Mouse (Mus musculus) embryonic facial prominence, embryonic 10.5 days (tissue): Measurements from ENCODE around the gene Lgsn. TPM values are rescaled to one million over a fixed set of nuclear protein-coding genes. Genes with fewer than 3 reads are reported as not detected.
A peak's percentile ranks its signal among the peaks of the same experiment; 100 is the strongest.

ENCODE experiments used
- DNase-seq: peaks from one replicate; pipeline ENCODE4 v3.0.0-alpha.2; 2017; ENCODE audit warnings: low spot score
- H3K27ac ChIP-seq: fragments of 300-500 bp; sonication (generic); replicated peaks from 2 replicates; pipeline ENCODE4 v1.5.1; 2016; ENCODE audit warnings: mild to moderate bottlenecking
- H3K27me3 ChIP-seq: fragments of 300-500 bp; sonication (generic); replicated peaks from 2 replicates; pipeline ENCODE4 v1.6.1; 2016; ENCODE audit warnings: low read depth, mild to moderate bottlenecking; ENCODE audit not compliant: poor library complexity, severe bottlenecking
- H3K36me3 ChIP-seq: fragments of 300-500 bp; sonication (generic); replicated peaks from 2 replicates; pipeline ENCODE4 v1.6.1; 2016; ENCODE audit warnings: mild to moderate bottlenecking, moderate library complexity
- H3K4me1 ChIP-seq: fragments of 300-500 bp; sonication (generic); 2 replicates; pipeline ENCODE4 v1.6.1; 2016
- H3K4me3 ChIP-seq: fragments of 300-500 bp; sonication (generic); 2 replicates; pipeline ENCODE4 v1.5.1; 2016; ENCODE audit warnings: mild to moderate bottlenecking, moderate library complexity
- H3K9me3 ChIP-seq: fragments of 300-500 bp; sonication (generic); 2 replicates; pipeline ENCODE4 v1.6.1; 2016; ENCODE audit warnings: mild to moderate bottlenecking
- WGBS: fragments of 180-500 bp; shearing (Covaris S2); methylation state at CpG from one replicate; pipeline ENCODE4 v1.1.7; 2016; 5-methylcytosine and 5-hydroxymethylcytosine counted together
- polyA plus RNA-seq: library from polyadenylated mRNA; unstranded; fragments of >200 nt; fragmentation: Nextera tagmentation; extraction: Ambion mirVana; gene quantifications from 2 replicates; pipeline ENCODE4 v1.2.1, GENCODE M21; 2016

Lgsn gene
- polyA plus RNA-seq, 1 experiment from 2014 or later, result not detected

DNA sequence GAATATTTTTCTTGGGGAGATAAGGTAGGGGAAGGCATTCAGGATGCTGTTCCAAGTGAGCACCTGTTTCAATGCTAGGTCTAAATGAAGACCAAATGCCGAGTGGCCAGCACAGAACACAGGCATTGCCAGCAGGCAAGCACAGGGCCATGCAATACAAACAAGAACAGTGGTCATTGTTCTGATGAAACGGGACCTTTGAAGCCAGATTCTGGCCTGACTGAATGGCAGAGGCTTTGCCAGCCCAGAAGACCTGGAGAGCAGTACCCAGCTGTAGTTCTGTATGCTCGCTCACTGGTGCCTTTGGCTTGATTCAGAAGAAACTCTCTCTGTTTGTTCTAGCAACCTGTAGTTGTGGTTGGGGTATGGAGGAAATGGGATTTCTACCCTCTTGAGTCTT lies 800 bp upstream of the Lgsn start:
- Histone ChIP-seq H3K4me3 (no peak overlapping the region), H3K36me3 (no peaks in the 10 kb centered on the region), H3K27me3 (no peaks in the 10 kb centered on the region), H3K9me3 (no peaks in the 10 kb centered on the region), H3K4me1 (no peaks in the 10 kb centered on the region), H3K27ac (no peak overlapping the region)
- no peak for DNase-seq
- WGBS, result 71% methylated on average over 3 of the region's 3 CpGs

GRCm38 (mm10) chr1:31178264-31178663 lies 2.1 kb downstream of the Lgsn start:
- H3K27me3 ChIP-seq, result no peaks in the 10 kb centered on the region
- no peaks in the 10 kb centered on the region for H3K9me3 ChIP-seq
- H3K4me3 ChIP-seq, result no peak overlapping the region
- no peak for DNase-seq
- no peaks in the 10 kb centered on the region for H3K4me1 ChIP-seq
- 39% methylated on average over 1 of the region's 1 CpGs for WGBS
- no peak overlapping the region for H3K27ac ChIP-seq
- H3K36me3 ChIP-seq, result no peaks in the 10 kb centered on the region

DNA sequence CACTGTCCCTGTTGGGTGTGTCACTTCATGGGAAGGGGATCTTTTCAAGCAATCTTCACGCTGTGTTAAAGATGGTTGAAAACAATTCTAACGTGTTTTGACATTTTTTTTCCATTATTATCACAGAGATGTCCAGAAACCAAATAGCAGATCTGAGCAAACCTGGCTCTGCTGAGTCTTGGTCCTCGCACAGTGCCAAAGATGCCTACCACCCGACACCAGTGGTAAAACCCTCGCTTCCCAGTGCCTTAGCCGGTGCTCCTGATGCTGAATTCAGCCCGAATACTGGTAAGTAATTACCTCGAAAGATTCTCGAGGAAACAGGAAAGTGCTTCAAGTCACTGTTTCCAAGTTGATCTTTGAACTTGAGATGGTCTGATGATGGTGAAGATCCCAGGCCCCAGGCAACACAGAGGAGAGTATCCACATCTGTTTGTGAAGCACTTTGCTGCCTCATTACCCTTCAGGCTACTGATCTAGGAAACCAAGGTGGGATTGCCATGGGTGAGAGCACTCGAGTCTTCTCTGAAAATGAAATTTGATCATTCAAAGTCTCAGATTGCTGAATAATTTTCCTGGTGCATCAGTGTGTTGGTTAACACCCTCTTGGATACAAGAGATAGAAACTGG lies 14.2 kb downstream of the Lgsn start:
- Histone ChIP-seq H3K9me3 (no peaks in the 10 kb centered on the region), H3K27me3 (no peaks in the 10 kb centered on the region), H3K36me3 (no peaks in the 10 kb centered on the region), H3K4me3 (no peak overlapping the region), H3K27ac (no peak overlapping the region), H3K4me1 (no peaks in the 10 kb centered on the region)
- DNase-seq, result no peak
- WGBS, result 76% methylated on average over 10 of the region's 10 CpGs

- no peaks in the 10 kb centered on the region for H3K9me3 ChIP-seq
- H3K27ac ChIP-seq, result no peak overlapping the region
- 89% methylated on average over 1 of the region's 1 CpGs for WGBS
- H3K4me3 ChIP-seq, result no peak overlapping the region
- H3K36me3 ChIP-seq, result no peaks in the 10 kb centered on the region
- no peaks in the 10 kb centered on the region for H3K27me3 ChIP-seq
- no peak for DNase-seq
- H3K4me1 ChIP-seq, result no peaks in the 10 kb centered on the region
Observed at GRCm38 (mm10) chr1:31195633-31196032, 19.4 kb downstream of the Lgsn start.

GRCm38 (mm10) chr1:31196959-31197358 lies 20.8 kb downstream of the Lgsn start:
- H3K27me3 ChIP-seq, result no peaks in the 10 kb centered on the region
- WGBS, result 91% methylated on average over 3 of the region's 3 CpGs
- H3K9me3 ChIP-seq, result no peaks in the 10 kb centered on the region
- H3K36me3 ChIP-seq, result no peaks in the 10 kb centered on the region
- H3K27ac ChIP-seq, result no peak overlapping the region
- no peak for DNase-seq
- no peaks in the 10 kb centered on the region for H3K4me1 ChIP-seq
- no peak overlapping the region for H3K4me3 ChIP-seq

GRCm38 (mm10) chr1:31203771-31204170 lies 27.6 kb downstream of the Lgsn start:
- no peaks in the 10 kb centered on the region for H3K4me1 ChIP-seq
- 92% methylated on average over 10 of the region's 10 CpGs for WGBS
- no peak overlapping the region for H3K4me3 ChIP-seq
- no peaks in the 10 kb centered on the region for H3K27me3 ChIP-seq
- no peaks in the 10 kb centered on the region for H3K36me3 ChIP-seq
- DNase-seq, result no peak
- H3K27ac ChIP-seq, result no peak overlapping the region
- no peaks in the 10 kb centered on the region for H3K9me3 ChIP-seq

DNA sequence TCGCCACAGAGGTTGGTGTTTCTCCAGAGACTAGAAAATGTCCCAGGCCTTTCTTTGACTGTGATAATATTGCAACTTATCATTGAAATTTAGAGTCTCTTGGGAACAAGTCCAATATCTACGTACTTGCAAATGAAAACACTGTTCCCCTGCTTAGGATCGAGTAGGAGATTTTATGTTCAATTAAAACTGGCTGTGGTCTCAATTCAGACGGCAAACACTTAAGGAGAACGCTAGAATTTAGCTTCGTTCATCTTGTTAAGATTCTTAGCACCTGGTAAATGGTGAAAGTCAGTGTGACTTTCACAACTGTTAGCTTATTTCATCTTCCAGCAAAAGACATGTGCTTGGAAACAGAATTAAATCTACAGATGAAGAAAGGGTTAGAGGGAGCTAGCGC lies 29.1 kb downstream of the Lgsn start:
- Histone ChIP-seq H3K4me3 (no peak overlapping the region), H3K9me3 (no peaks in the 10 kb centered on the region), H3K4me1 (no peaks in the 10 kb centered on the region), H3K36me3 (no peaks in the 10 kb centered on the region), H3K27me3 (no peaks in the 10 kb centered on the region), H3K27ac (no peak overlapping the region)
- WGBS, result 88% methylated on average over 7 of the region's 7 CpGs
- no peak for DNase-seq

DNA sequence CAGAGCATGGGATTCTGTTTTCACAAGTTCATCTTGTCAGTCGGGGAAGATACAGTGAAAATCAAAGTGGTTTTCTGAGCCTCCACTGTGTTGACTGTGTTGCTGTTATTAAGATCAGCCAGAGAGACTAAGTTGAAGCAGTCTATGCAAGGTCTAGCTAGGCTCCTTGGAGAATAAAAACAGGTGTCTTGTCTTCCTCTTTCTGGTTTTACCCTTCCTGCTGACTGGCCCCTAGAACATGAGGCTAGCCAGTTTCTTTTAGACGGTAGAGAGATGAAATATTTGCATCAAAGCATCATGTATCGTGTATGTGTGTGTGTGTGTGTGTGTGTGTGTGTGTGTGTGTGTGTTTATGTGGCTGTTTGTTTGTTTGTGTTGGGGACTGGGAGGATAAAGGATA lies 29.6 kb downstream of the Lgsn start:
- H3K27me3 ChIP-seq, result no peaks in the 10 kb centered on the region
- 83% methylated on average over 3 of the region's 3 CpGs for WGBS
- no peak overlapping the region for H3K4me3 ChIP-seq
- no peaks in the 10 kb centered on the region for H3K9me3 ChIP-seq
- DNase-seq, result no peak
- no peaks in the 10 kb centered on the region for H3K4me1 ChIP-seq
- H3K36me3 ChIP-seq, result no peaks in the 10 kb centered on the region
- no peak overlapping the region for H3K27ac ChIP-seq

GRCm38 (mm10) chr1:31210144-31210543 lies 33.9 kb downstream of the Lgsn start:
- Histone ChIP-seq H3K36me3 (no peaks in the 10 kb centered on the region), H3K27me3 (no peaks in the 10 kb centered on the region), H3K27ac (no peak overlapping the region), H3K9me3 (no peaks in the 10 kb centered on the region), H3K4me3 (no peak overlapping the region), H3K4me1 (no peaks in the 10 kb centered on the region)
- DNase-seq, result peak; percentile 29
- WGBS, result 2% methylated on average over 5 of the region's 5 CpGs

GRCm38 (mm10) chr1:31214831-31215230 lies 38.6 kb downstream of the Lgsn start:
- H3K9me3 ChIP-seq, result no peaks in the 10 kb centered on the region

GRCm38 (mm10) chr1:31220599-31221250 lies 44.5 kb downstream of the Lgsn start:
- Histone ChIP-seq H3K4me3 (no peak overlapping the region), H3K4me1 (no peaks in the 10 kb centered on the region), H3K9me3 (peaks cover 3% of the 10 kb centered on the region; the same call in 1 of the 2 replicates), H3K27ac (no peak overlapping the region), H3K36me3 (no peaks in the 10 kb centered on the region), H3K27me3 (no peaks in the 10 kb centered on the region)
- DNase-seq, result no peak
- 94% methylated on average over 4 of the region's 4 CpGs for WGBS

More at GRCm38 (mm10) chr1:31214831-31215230, 38.6 kb downstream of the Lgsn start:
- Histone ChIP-seq H3K27ac (no peak overlapping the region), H3K27me3 (no peaks in the 10 kb centered on the region), H3K36me3 (no peaks in the 10 kb centered on the region), H3K4me3 (no peak overlapping the region), H3K4me1 (no peaks in the 10 kb centered on the region)
- WGBS, result 77% methylated on average over 1 of the region's 1 CpGs
- DNase-seq, result no peak

GRCm38 (mm10) chr1:31222564-31222963 lies 46.4 kb downstream of the Lgsn start, which contains the start of the genes 4931428L18Rik and Pih1d3:
Gene 4931428L18Rik, minus strand, starts transcription at chr1:31222684.
Gene Pih1d3, plus strand, starts transcription at chr1:31222838.
- 89% methylated on average over 7 of the region's 7 CpGs for WGBS
- no peak within 1 kb of the TSS for H3K27ac ChIP-seq
- no peak for DNase-seq

DNA sequence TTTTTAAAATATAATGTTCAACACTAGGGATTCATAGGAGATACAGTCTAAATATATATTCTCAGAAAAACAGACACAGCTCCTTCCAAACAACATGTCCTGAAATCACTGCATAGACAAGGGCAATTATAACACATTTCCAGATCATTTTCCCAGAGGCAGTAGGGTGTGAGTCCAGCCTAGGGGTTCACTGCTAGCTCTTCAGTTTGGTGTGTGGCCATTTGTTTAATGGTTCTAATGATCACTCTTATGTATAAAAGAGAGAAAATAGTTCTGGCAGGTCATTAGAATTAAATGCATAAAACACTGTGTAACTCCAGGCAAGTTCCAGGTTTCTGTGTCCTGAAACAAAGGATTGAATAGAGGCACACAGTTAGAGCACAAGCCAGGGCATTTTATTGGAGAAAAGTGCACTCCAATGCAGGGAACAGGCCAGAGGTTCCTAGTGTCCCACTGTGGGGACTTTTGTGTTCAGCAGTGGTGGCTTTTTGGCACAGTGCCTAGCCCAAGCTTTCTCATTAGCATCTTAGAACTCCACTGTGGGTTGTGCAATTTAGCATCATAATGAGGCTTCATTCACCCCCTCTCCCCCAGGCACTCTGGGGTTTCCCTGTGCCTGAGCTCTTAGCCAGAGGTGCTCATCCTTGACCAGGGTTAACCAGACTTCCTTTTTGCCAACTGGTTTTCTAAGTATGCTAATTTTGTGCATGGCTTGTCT lies 57.3 kb downstream of the Lgsn start:
- H3K27me3 ChIP-seq, result no peaks in the 10 kb centered on the region
- DNase-seq, result no peak

More at GRCm38 (mm10) chr1:31222564-31222963, 46.4 kb downstream of the Lgsn start, which contains the start of the genes 4931428L18Rik and Pih1d3:
- no peaks in the 10 kb centered on the region for H3K27me3 ChIP-seq
- H3K36me3 ChIP-seq, result no peaks in the 10 kb centered on the region
- H3K9me3 ChIP-seq, result peaks cover 3% of the 10 kb centered on the region; the same call in 1 of the 2 replicates
- no peaks in the 10 kb centered on the region for H3K4me1 ChIP-seq
- H3K4me3 ChIP-seq, result no peak within 1 kb of the TSS

More for the DNA sequence above, 57.3 kb downstream of the Lgsn start:
- Histone ChIP-seq H3K4me1 (no peaks in the 10 kb centered on the region), H3K4me3 (no peak overlapping the region), H3K9me3 (no peaks in the 10 kb centered on the region), H3K36me3 (no peaks in the 10 kb centered on the region), H3K27ac (no peak overlapping the region)
